Mouse (Mus musculus) cortical plate, adult 2 months (tissue): Measurements from ENCODE around the gene Gm10639. TPM values are rescaled to one million over a fixed set of nuclear protein-coding genes. Genes with fewer than 3 reads are reported as not detected.
"Not testable (repeated sequence)": the region's sequence is repeated elsewhere in the genome, so short reads cannot be mapped to it uniquely, and the experiment has no call there.

ENCODE experiments used
- H3K27ac ChIP-seq: fragments of 200-500 bp; 2 replicates; pipeline ENCODE4 v1.5.1; 2012; ENCODE audit warnings: low read length, control low read depth, inconsistent platforms; ENCODE audit not compliant: insufficient read depth
- H3K4me1 ChIP-seq: fragments of 200-500 bp; 2 replicates; pipeline ENCODE4 v1.6.1; 2011; ENCODE audit warnings: low read length; ENCODE audit not compliant: control insufficient read depth, insufficient read depth
- H3K4me3 ChIP-seq: fragments of 200-500 bp; 2 replicates; pipeline ENCODE4 v1.5.1; 2011; ENCODE audit warnings: mild to moderate bottlenecking, low read length, control low read depth; ENCODE audit not compliant: insufficient read depth
- CTCF ChIP-seq: fragments of 200-500 bp; IDR thresholded peaks from 2 replicates; pipeline ENCODE4 v1.5.1; 2011; ENCODE audit warnings: mild to moderate bottlenecking, control low read depth, low read length; ENCODE audit not compliant: insufficient read depth; ENCODE audit errors: extremely low read depth
- POLR2A ChIP-seq: fragments of 200-500 bp; IDR thresholded peaks from 2 replicates; pipeline ENCODE4 v1.6.1; 2011; ENCODE audit warnings: mild to moderate bottlenecking, low read length, control low read depth; ENCODE audit not compliant: insufficient read depth; ENCODE audit errors: extremely low read depth
- polyA plus RNA-seq: library from polyadenylated mRNA; depleted of rRNA; stranded (reverse); fragments of >200 nt; gene quantifications from 2 replicates; pipeline ENCODE4 v1.2.3, GENCODE M21; 2012

Gene Gm10639
- polyA plus RNA-seq, 1 experiment = not detected

GRCm38 (mm10) chr9:78314696-78315095 lies 25.0 kb downstream of the Gm10639 start, which contains the start of gene Omt2a:
Gene Omt2a, minus strand, starts transcription at chr9:78314796.
- TF ChIP-seq POLR2A = no peak
- no peak for TF ChIP-seq CTCF
- H3K4me3 ChIP-seq = no peak within 1 kb of the TSS
- H3K27ac ChIP-seq = no peak within 1 kb of the TSS
- no peaks in the 10 kb centered on the region for H3K4me1 ChIP-seq

- no peak overlapping the region for H3K27ac ChIP-seq
- H3K4me3 ChIP-seq = no peak overlapping the region
- H3K4me1 ChIP-seq = no peaks in the 10 kb centered on the region
- TF ChIP-seq CTCF (peak; percentile 30; the same call in 1 of the 2 replicates), POLR2A (no peak)
These were observed 29.8 kb downstream of the Gm10639 start for GRCm38 (mm10) chr9:78319499-78319898.

GRCm38 (mm10) chr9:78327289-78327688 lies 37.6 kb downstream of the Gm10639 start, which contains the start of gene Omt2b:
Gene Omt2b, plus strand, starts transcription at chr9:78327589.
- not testable (repeated sequence) for H3K27ac ChIP-seq, H3K4me3 ChIP-seq, H3K4me1 ChIP-seq

GRCm38 (mm10) chr9:78337050-78337449 lies 47.3 kb downstream of the Gm10639 start:
- H3K4me1 ChIP-seq, H3K4me3 ChIP-seq, H3K27ac ChIP-seq: not testable (repeated sequence)

GRCm38 (mm10) chr9:78340324-78340723 lies 50.6 kb downstream of the Gm10639 start:
- TF ChIP-seq CTCF = peak; percentile 36; the same call in 1 of the 2 replicates
- H3K4me1 ChIP-seq, H3K4me3 ChIP-seq, H3K27ac ChIP-seq: not testable (repeated sequence)

GRCm38 (mm10) chr9:78342494-78342893 lies 52.8 kb downstream of the Gm10639 start:
- H3K27ac ChIP-seq, H3K4me1 ChIP-seq, H3K4me3 ChIP-seq: not testable (repeated sequence)

GRCm38 (mm10) chr9:78343055-78343454 lies 53.3 kb downstream of the Gm10639 start:
- not testable (repeated sequence) for H3K4me3 ChIP-seq, H3K27ac ChIP-seq, H3K4me1 ChIP-seq

GRCm38 (mm10) chr9:78345235-78345634 lies 55.5 kb downstream of the Gm10639 start:
- not testable (repeated sequence) for H3K4me1 ChIP-seq, H3K4me3 ChIP-seq, H3K27ac ChIP-seq

- no peak overlapping the region for H3K27ac ChIP-seq
- H3K4me1 ChIP-seq = no peaks in the 10 kb centered on the region
- no peak for TF ChIP-seq CTCF
- TF ChIP-seq POLR2A = no peak
- H3K4me3 ChIP-seq = no peak overlapping the region
These were observed 57.3 kb downstream of the Gm10639 start for GRCm38 (mm10) chr9:78347004-78347403.

GRCm38 (mm10) chr9:78348206-78349004 lies 58.7 kb downstream of the Gm10639 start:
- H3K4me3 ChIP-seq, H3K27ac ChIP-seq, H3K4me1 ChIP-seq: not testable (repeated sequence)

- not testable (repeated sequence) for H3K27ac ChIP-seq, H3K4me1 ChIP-seq, H3K4me3 ChIP-seq
These were observed 59.4 kb downstream of the Gm10639 start for GRCm38 (mm10) chr9:78349141-78349540.

- H3K4me1 ChIP-seq, H3K27ac ChIP-seq, H3K4me3 ChIP-seq: not testable (repeated sequence)
These were observed 60.3 kb downstream of the Gm10639 start for GRCm38 (mm10) chr9:78350007-78350406.
